Mouse (Mus musculus) kidney, adult 2 months (tissue): ENCODE results near the gene Abat.

Experiments used
- CTCF ChIP-seq: fragments of 200-500 bp; conservative IDR thresholded peaks from 2 replicates; pipeline ENCODE4 v1.5.1; 2011; ENCODE audit warnings: low read depth, mild to moderate bottlenecking, control low read depth, low read length, moderate library complexity, mixed read lengths; ENCODE audit not compliant: insufficient read depth, insufficient read length
- POLR2A ChIP-seq: fragments of 200-500 bp; IDR thresholded peaks from one replicate; pipeline ENCODE4 v1.6.1; 2011; ENCODE audit warnings: low read depth, low read length, control low read depth

- TF ChIP-seq CTCF, result no peak
- no peak for TF ChIP-seq POLR2A
These were observed 59.8 kb downstream of the Abat start for GRCm38 (mm10) chr16:8573041-8573440.
